18 mouse cellular contexts compared by ENCODE assay signal in the genomic region with DNA sequence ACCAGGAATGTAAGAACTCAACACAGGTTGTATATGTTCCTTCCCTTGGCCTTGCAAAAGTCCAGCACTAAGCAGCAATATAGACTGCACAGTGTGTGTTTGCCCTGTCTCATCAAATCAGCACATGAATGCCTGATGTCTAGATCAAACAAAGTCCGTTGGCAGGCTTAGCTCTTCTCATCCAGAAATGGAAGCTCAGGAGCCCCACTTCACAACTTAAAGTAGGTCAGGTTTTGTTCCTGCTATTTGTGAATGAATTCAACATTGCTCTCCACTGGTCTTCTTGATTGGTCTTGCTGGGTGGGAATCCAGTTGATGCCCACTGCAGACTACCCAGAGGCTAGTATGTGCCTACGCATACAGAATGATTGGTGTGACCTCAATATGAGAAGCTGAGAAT.
DNase-seq lines count a peak whose midpoint lies in the region; ATAC-seq and TF ChIP-seq lines count a peak whose summit lies in the region.
"Had no signal": no experiment of that assay in that cellular context is flagged by ENCODE, and none has a peak within 500 bp of the region (broad histone marks: within the 10 kb centered on the region; RNA-seq: fewer than 3 reads in every experiment).

No protein-coding gene starts in this region.

- ATAC-seq in forebrain, postnatal 0 days, result peak; percentile 47; the same call in 1 of the 2 replicates
- no peak for ATAC-seq in forebrain, embryonic 13.5 days
- peak; percentile 57; the same call in 1 of the 2 replicates for ATAC-seq in midbrain, embryonic 15.5 days (replicated peaks)
- ATAC-seq: forebrain, embryonic 16.5 days had no signal

- no peak for TF ChIP-seq CTCF in forebrain, postnatal 0 days (IDR thresholded peaks at IDR 0.05; ENCODE audit: low read depth)

- 0 out of 2 replicates have a peak, but pooled peaks cover 4% of the 10 kb centered on the region for H3K4me1 ChIP-seq in forebrain, postnatal 0 days (ENCODE audit: insufficient read depth)
- H3K4me1 ChIP-seq in forebrain, embryonic 13.5 days, result no peaks in the 10 kb centered on the region; the same call in 1 of the 2 replicates
- H3K4me1 ChIP-seq in midbrain, embryonic 15.5 days, result 0 out of 2 replicates have a peak, but pooled peaks cover 4% of the 10 kb centered on the region
- H3K4me1 ChIP-seq: heart, embryonic 10.5 days; neural tube, embryonic 12.5 days had no signal

- H3K27ac ChIP-seq in forebrain, postnatal 0 days (ENCODE audit: low read depth, low read length), result no peak overlapping the region
- no peak overlapping the region for H3K27ac ChIP-seq in forebrain, embryonic 13.5 days
- H3K27ac ChIP-seq in midbrain, embryonic 15.5 days, result no peak overlapping the region
- H3K27ac ChIP-seq: heart, embryonic 10.5 days; limb, embryonic 13.5 days; neural tube, embryonic 12.5 days had no signal

- no peak for DNase-seq in forebrain, postnatal 0 days
- peak; percentile 7 for DNase-seq in right cerebral cortex, adult 18-20 months
- DNase-seq in right cerebral cortex, postnatal 4 days, result no peak
- DNase-seq in telencephalon, adult 2 months (ENCODE audit: low read depth, low spot score), result peak; percentile 10
- no peak for DNase-seq in natural killer cell, adult 2 months (ENCODE audit: low spot score in 2 of 2)
- DNase-seq in embryo, embryonic 10 days (ENCODE audit: low spot score), result no peak
- DNase-seq: adrenal gland, adult 2 months; gastrocnemius, postnatal 36 days; heart, postnatal 14 days; kidney, adult 2 months; kidney, postnatal 25 days; thymus, adult 18-20 months had no signal

- H3K4me2 ChIP-seq in forebrain, postnatal 0 days (ENCODE audit: low read depth), result no peak overlapping the region
- no peak overlapping the region for H3K4me2 ChIP-seq in forebrain, embryonic 13.5 days
- H3K4me2 ChIP-seq in midbrain, embryonic 15.5 days, result no peak overlapping the region
- H3K4me2 ChIP-seq: limb, embryonic 13.5 days; neural tube, embryonic 12.5 days had no signal

- H3K9me3 ChIP-seq in forebrain, postnatal 0 days (ENCODE audit: low read length), result no peaks in the 10 kb centered on the region
- H3K9me3 ChIP-seq in forebrain, embryonic 13.5 days (replicated peaks), result no peaks in the 10 kb centered on the region
- no peaks in the 10 kb centered on the region for H3K9me3 ChIP-seq in midbrain, embryonic 15.5 days
- H3K9me3 ChIP-seq: heart, embryonic 10.5 days; limb, embryonic 13.5 days; neural tube, embryonic 12.5 days had no signal

- H3K9ac ChIP-seq in forebrain, postnatal 0 days, result no peak overlapping the region
- no peak overlapping the region for H3K9ac ChIP-seq in forebrain, embryonic 13.5 days
- H3K9ac ChIP-seq in midbrain, embryonic 15.5 days, result no peak overlapping the region
- H3K9ac ChIP-seq: limb, embryonic 13.5 days; neural tube, embryonic 12.5 days had no signal

- no peak overlapping the region for H3K4me3 ChIP-seq in forebrain, postnatal 0 days (ENCODE audit: low read depth, low read length)
- no peak overlapping the region for H3K4me3 ChIP-seq in forebrain, embryonic 13.5 days
- H3K4me3 ChIP-seq in midbrain, embryonic 15.5 days, result no peak overlapping the region
- H3K4me3 ChIP-seq: heart, embryonic 10.5 days; limb, embryonic 13.5 days; neural tube, embryonic 12.5 days had no signal

- WGBS in forebrain, postnatal 0 days, result 62% methylated on average over 2 of the region's 2 CpGs
- 78% methylated on average over 2 of the region's 2 CpGs for WGBS in forebrain, embryonic 13.5 days
- WGBS in midbrain, embryonic 15.5 days, result 48% methylated on average over 2 of the region's 2 CpGs

- H3K36me3 ChIP-seq in forebrain, postnatal 0 days (ENCODE audit: insufficient read depth), result no peaks in the 10 kb centered on the region
- H3K36me3 ChIP-seq in forebrain, embryonic 13.5 days (ENCODE audit: poor library complexity, severe bottlenecking), result no peaks in the 10 kb centered on the region
- H3K36me3 ChIP-seq in midbrain, embryonic 15.5 days (replicated peaks), result no peaks in the 10 kb centered on the region
- H3K36me3 ChIP-seq: heart, embryonic 10.5 days; limb, embryonic 13.5 days; neural tube, embryonic 12.5 days had no signal

- no peaks in the 10 kb centered on the region for H3K27me3 ChIP-seq in forebrain, postnatal 0 days (ENCODE audit: insufficient read depth, low read length)
- no peaks in the 10 kb centered on the region for H3K27me3 ChIP-seq in forebrain, embryonic 13.5 days
- H3K27me3 ChIP-seq in midbrain, embryonic 15.5 days (replicated peaks), result no peaks in the 10 kb centered on the region
- H3K27me3 ChIP-seq: limb, embryonic 13.5 days; neural tube, embryonic 12.5 days had no signal

Comparison
In these comparisons a context has a peak if more than half of its experiments do, and no peak if none do; other contexts are left out.
1. DNase-seq: peak in right cerebral cortex, adult 18-20 months (single experiment) and telencephalon, adult 2 months (single experiment); none in forebrain, postnatal 0 days (single experiment), right cerebral cortex, postnatal 4 days (single experiment), natural killer cell, adult 2 months (0 of 2) and embryo, embryonic 10 days (single experiment).